Mouse (Mus musculus) bone marrow, adult 2 months (tissue): ENCODE results near the gene Dennd6a. TPM values are rescaled to one million over a fixed set of nuclear protein-coding genes. Genes with fewer than 3 reads are reported as not detected.
"Not testable (repeated sequence)": the region's sequence is repeated elsewhere in the genome, so short reads cannot be mapped to it uniquely, and the experiment has no call there.

Source experiments
- H3K27ac ChIP-seq: fragments of 200-500 bp; 2 replicates; pipeline ENCODE4 v1.5.1; 2012; ENCODE audit warnings: low read depth, mild to moderate bottlenecking, control low read depth, inconsistent platforms, low read length; ENCODE audit not compliant: control insufficient read depth, poor library complexity, insufficient read depth
- H3K4me1 ChIP-seq: fragments of 200-500 bp; 2 replicates; pipeline ENCODE4 v1.6.1; 2011; ENCODE audit warnings: low read length; ENCODE audit not compliant: control insufficient read depth, insufficient read depth
- H3K4me3 ChIP-seq: fragments of 200-500 bp; replicated peaks from 2 replicates; pipeline ENCODE3; 2011; ENCODE audit warnings: mild to moderate bottlenecking, low read depth, low read length, control low read depth; ENCODE audit not compliant: control insufficient read depth
- CTCF ChIP-seq: fragments of 200-500 bp; IDR thresholded peaks from 2 replicates; pipeline ENCODE4 v1.5.1; 2011; ENCODE audit warnings: low read length, control low read depth; ENCODE audit not compliant: control insufficient read depth, insufficient read depth
- POLR2A ChIP-seq: fragments of 200-500 bp; IDR thresholded peaks from 2 replicates; pipeline ENCODE4 v1.6.1; 2011; ENCODE audit warnings: low read depth, mild to moderate bottlenecking, control low read depth, low read length, borderline replicate concordance; ENCODE audit not compliant: control insufficient read depth
- WGBS: fragments of 180-500 bp; shearing (Covaris S2); methylation state at CpG from one replicate; pipeline ENCODE4 v1.1.7; 2018; 5-methylcytosine and 5-hydroxymethylcytosine counted together
- polyA plus RNA-seq: library from polyadenylated mRNA; stranded (reverse); fragments of >200 nt; gene quantifications from 2 replicates; pipeline ENCODE4 v1.2.4, GENCODE M21; 2011; ENCODE audit warnings: low replicate concordance; ENCODE audit not compliant: missing spikeins, insufficient read depth, insufficient read length

The Dennd6a gene
- 7.6 and 9.0 TPM in 2 replicates for polyA plus RNA-seq

- not testable (repeated sequence) for H3K27ac ChIP-seq, H3K4me3 ChIP-seq, H3K4me1 ChIP-seq
- 83% methylated on average over 5 of the region's 5 CpGs for WGBS
Observed at GRCm38 (mm10) chr14:26573556-26573955, at the start of gene Dennd6a. Gene Dennd6a, plus strand, starts transcription at chr14:26573856.

- TF ChIP-seq POLR2A: no peak
- TF ChIP-seq CTCF: no peak
- H3K4me3 ChIP-seq: no peak overlapping the region
- H3K4me1 ChIP-seq: peaks cover 3% of the 10 kb centered on the region
- WGBS: 75% methylated on average over 3 of the region's 3 CpGs
- H3K27ac ChIP-seq: no peak overlapping the region
Observed at GRCm38 (mm10) chr14:26525955-26526354, 47.7 kb upstream of the Dennd6a start.

GRCm38 (mm10) chr14:26528296-26528695 is 45.4 kb upstream of the Dennd6a start:
- H3K4me1 ChIP-seq: peaks cover 6% of the 10 kb centered on the region
- H3K27ac ChIP-seq: no peak overlapping the region
- 39% methylated on average over 2 of the region's 2 CpGs for WGBS
- H3K4me3 ChIP-seq: no peak overlapping the region
- no peak for TF ChIP-seq CTCF
- TF ChIP-seq POLR2A: no peak

- peaks cover 6% of the 10 kb centered on the region for H3K4me1 ChIP-seq
- no peak for TF ChIP-seq POLR2A
- TF ChIP-seq CTCF: no peak
- H3K4me3 ChIP-seq: no peak overlapping the region
- H3K27ac ChIP-seq: no peak overlapping the region
- WGBS: 54% methylated on average over 7 of the region's 7 CpGs
Observed at GRCm38 (mm10) chr14:26530350-26530749, 43.3 kb upstream of the Dennd6a start.

GRCm38 (mm10) chr14:26531410-26532313 is 42.0 kb upstream of the Dennd6a start:
- 57% methylated on average over 10 of the region's 10 CpGs for WGBS
- Histone ChIP-seq H3K27ac (no peak overlapping the region), H3K4me3 (peak overlapping the region; percentile 31), H3K4me1 (peaks cover 6% of the 10 kb centered on the region)
- TF ChIP-seq CTCF (no peak), POLR2A (no peak)

- Histone ChIP-seq H3K27ac (no peak overlapping the region), H3K4me1 (peaks cover 6% of the 10 kb centered on the region), H3K4me3 (peak overlapping the region; percentile 35)
- 41% methylated on average over 9 of the region's 9 CpGs for WGBS
- TF ChIP-seq CTCF: no peak
- TF ChIP-seq POLR2A: no peak
Observed at GRCm38 (mm10) chr14:26532752-26533151, 40.9 kb upstream of the Dennd6a start.

GRCm38 (mm10) chr14:26533267-26533666 is 40.4 kb upstream of the Dennd6a start:
- H3K27ac ChIP-seq: peak overlapping the region; percentile 39
- H3K4me1 ChIP-seq: peaks cover 5% of the 10 kb centered on the region; the same call in 1 of the 2 replicates
- 34% methylated on average over 19 of the region's 19 CpGs for WGBS
- peak overlapping the region; percentile 97 for H3K4me3 ChIP-seq
- no peak for TF ChIP-seq POLR2A
- TF ChIP-seq CTCF: no peak

- under 1% methylated on average over 92 of the region's 92 CpGs for WGBS
- Histone ChIP-seq H3K4me3 (peak overlapping the region; percentile 97), H3K27ac (peak overlapping the region; percentile 92), H3K4me1 (peaks cover 5% of the 10 kb centered on the region; the same call in 1 of the 2 replicates)
- TF ChIP-seq POLR2A: no peak
- no peak for TF ChIP-seq CTCF
Observed at GRCm38 (mm10) chr14:26533821-26534756, 39.6 kb upstream of the Dennd6a start.
